Mouse (Mus musculus): ENCODE data around the gene Ropn1l.

The Ropn1l gene

DNA sequence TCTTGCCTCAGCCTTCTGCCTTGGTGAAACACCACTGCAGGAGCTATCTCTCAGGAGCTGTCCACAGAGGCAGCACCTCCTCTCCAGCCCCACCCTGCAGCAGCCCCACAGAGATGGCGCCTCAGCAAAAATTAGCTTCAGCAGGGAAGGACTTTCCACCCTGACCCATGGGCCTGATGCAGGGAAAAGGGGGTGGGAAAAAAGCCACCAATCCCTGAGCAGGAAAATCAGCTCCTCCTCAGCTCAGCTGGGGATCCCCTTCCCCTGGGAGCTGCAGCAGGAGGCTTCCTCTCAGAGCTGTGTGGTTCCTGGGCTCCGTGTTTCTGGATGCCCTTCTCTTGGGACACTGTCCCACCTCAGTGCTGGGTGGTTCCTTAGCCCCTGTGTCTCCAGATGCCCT lies 3.8 kb downstream of the Ropn1l start:
- no peak for DNase-seq (ENCODE audit: inconsistent age in 2 of 2, low spot score in 1 of 2)

DNA sequence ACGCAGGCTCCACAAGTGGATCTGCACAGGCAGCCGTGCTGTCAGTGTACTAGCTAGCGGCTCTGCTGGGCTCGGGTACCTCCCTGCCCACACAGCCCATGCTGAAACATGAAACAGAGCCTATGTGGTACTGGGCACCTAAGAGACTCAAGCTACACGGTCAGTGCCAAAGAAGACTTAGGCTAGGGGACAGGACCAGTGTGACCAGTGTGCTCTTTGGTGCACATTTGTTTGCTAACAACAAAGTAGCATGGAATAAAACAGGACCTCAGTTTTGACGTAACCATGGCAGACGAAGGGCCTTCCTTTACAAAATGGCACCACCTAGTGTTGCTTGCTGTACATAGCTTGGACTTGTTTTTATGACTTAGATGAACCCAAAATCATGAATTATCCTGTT lies 6.4 kb downstream of the Ropn1l start:
- DNase-seq (ENCODE audit: inconsistent age in 2 of 2, low spot score in 1 of 2) = peak in 1 of 2 experiments; percentile 79

DNA sequence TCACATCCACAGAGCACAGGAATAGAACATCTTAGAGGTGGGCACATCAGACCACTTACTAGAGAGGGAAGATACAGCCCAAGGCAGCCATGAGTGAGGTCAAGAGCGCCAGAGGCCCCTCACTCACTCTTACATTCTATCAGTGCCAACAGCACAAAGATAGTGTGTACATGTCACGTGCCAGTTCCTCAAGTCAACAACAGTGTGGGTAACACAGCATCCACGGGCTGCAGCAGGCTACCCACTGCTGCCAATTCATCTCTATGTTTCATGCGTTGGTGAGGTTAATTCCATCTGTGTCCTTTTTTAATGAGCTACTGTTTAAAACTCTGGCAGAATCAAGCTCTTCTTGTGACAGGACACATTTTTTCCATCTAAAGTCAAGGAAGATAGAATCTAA lies 10.8 kb downstream of the Ropn1l start:
- DNase-seq (ENCODE audit: inconsistent age in 2 of 2, low spot score in 1 of 2) = no peak

DNA sequence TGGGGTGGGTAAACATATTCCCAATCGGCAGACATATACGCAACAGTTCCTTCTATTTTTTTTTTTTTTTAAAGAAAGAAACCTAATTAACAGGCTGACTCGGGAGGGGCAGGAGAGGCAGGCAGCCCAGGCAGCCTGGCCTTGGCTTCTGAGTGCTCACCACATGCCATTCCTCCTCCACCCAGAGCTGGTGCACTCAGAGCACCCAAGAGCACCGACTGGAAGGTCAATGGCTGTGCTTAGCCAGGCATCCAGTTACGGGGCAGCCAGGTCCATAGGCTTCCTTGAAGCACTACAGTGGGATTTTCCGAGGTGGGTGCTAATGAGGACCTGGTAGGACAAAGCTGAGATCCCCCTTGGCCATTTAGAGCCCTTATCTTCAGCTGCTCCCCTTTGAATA lies 11.5 kb downstream of the Ropn1l start:
- DNase-seq (ENCODE audit: inconsistent age in 2 of 2, low spot score in 1 of 2) = peak in 1 of 2 experiments; percentile 52

DNA sequence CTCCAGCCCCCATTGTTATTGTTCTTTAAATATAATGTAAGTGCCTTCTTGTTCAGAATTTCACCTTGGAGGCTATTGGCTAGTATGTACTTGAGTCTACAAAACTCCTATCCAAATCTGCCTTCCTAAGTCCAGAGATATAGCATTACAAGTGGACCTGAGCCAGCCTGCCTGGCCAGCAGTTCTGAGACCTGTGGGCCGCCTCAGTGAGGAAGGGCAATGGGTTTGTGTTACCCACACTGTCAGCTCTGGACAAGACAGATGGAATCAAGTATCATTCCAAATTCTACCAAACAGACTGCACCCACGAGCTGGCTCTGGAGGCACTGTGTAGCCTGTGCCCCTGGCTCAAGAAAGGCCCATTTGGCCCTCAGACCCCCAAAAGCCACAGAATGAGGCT lies 16.7 kb downstream of the Ropn1l start:
- DNase-seq (ENCODE audit: inconsistent age in 2 of 2, low spot score in 1 of 2) = no peak

DNA sequence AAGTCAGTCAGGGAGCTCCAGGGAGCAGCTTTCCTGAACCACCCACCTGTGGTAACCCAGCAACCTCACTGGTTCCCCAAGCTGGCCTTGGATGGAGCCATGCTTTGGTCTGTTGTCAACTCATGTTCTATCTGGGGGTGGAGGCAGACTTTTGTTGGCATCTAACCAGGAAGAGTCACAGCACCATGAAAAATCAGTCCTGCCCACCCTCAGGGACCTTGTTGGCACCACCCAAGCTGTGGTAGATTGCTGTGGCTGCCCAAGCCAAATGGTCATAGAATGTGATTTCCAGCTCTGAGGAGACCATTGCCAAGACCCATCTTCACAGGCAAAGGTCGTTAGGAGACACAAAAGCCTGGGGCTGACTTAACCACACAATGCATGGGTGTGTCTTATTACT lies 17.5 kb downstream of the Ropn1l start:
- no peak for DNase-seq (ENCODE audit: inconsistent age in 2 of 2, low spot score in 1 of 2)

DNA sequence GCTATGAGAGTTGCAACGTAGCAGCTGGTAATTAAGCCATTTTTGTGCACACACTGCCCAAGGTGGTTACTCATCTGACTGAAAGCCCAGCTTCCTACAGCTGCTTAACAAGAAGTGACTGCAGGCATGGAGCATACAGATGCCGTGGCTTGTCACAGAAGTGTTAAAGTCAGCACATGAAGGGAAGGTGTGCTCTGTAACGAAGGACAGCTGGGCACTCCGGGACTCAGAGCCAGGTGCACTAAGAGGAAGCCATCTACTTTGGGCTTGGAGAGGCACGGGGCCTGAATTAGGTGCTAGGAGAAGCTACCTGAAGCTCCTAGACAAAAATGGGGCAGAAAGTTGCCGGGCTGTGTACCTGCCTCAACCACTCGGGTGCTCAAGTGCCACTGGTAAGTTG lies 19.8 kb downstream of the Ropn1l start:
- DNase-seq (ENCODE audit: inconsistent age in 2 of 2, low spot score in 1 of 2) = no peak

DNA sequence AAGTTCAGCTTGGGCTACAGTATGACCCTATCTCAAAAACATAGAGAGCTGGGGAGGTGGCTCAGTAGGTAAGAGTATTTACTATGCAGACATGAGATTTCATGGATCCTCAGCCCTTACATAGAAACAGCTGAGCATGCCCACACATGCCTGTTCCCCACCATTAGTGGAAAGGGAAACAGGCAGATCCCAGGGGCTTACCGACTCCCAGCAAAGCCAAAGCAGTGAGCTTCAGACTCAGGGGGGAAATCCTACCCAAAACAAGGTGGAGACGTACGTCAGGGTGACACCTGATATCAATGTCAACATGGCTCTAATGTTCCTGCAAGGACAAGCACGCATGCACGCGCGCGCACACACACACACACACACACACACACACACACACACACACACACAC lies 21.7 kb downstream of the Ropn1l start:
- DNase-seq (ENCODE audit: inconsistent age in 2 of 2, low spot score in 1 of 2) = no peak

DNA sequence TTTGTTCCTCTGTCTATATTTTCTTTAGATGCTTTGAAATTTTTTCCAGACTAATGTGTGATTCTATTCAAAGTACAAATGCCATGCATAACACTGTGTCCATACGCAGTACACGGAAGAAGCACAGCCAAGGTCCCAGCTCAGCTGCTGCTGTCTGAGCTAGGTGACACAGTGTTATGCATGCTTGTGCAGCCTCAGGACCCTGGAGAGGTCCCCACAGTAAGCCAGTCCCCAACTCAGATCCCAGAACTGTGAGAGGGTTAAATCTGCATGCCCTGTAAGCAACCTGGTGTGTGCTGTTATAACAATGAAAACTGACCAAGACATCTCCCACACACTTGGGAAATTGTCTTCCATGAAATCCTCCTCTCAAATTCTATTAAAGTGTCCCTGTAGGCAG lies 23.5 kb downstream of the Ropn1l start:
- no peak for DNase-seq (ENCODE audit: inconsistent age in 2 of 2, low spot score in 1 of 2)

DNA sequence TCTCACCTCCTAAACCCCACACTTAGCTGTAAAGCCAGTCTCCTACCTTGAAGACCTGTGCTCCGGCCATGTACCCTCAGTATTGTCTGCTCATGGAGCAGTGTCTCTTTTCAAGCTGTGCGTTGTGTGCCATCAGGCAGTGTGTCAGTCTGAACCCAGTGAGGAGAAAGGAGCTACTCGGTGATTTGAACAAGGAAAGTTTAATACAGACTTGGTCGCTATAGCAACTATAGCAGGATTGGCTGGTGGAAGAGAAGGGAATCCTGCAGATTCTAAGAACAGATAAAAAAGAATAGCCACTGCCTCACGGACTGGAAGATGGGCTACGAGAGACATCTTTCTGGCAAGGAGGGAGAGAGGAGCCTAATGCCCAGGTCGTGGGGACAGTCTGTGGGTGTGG lies 24.1 kb downstream of the Ropn1l start:
- DNase-seq (ENCODE audit: inconsistent age in 2 of 2, low spot score in 1 of 2) = no peak

DNA sequence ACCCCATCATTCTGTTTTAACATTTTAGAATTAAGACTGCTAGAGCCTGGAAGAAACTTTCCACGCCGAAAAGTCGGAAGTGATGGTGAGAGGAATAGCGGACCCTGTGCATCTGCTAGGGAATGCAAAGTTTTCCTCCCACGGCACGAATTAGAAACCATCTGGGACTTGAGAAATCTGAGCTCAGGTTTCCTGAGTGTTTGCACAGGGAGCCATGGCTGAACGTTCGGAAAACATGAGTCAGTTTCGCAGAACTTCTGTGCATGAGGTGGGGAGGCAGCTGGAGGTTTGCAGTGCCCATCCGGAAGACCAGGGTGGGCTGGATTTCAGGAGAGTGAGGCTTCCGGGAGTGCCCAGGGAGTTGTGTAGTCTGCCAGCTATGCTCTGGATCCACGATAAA lies 25.0 kb downstream of the Ropn1l start:
- DNase-seq (ENCODE audit: inconsistent age in 2 of 2, low spot score in 1 of 2) = no peak

DNA sequence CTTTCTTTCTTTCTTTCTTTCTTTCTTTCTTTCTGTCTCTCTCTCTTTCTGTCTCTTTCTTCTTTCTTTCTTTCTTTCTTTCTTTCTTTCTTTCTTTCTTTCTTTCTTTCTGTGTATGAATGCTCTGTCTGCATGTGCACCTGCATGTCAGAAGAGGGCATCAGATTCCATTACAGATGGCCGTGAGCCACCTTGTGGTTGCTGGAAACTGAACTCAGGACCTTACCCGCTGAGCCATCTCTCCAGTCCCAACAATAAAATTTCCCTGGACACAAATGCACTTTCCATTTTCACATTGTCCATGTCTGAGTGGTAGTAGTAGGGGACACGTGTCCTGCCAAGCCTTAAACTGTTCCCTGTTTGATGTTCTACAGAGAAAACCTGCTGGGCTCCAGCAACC lies 26.1 kb downstream of the Ropn1l start:
- no peak for DNase-seq (ENCODE audit: inconsistent age in 2 of 2, low spot score in 1 of 2)

DNA sequence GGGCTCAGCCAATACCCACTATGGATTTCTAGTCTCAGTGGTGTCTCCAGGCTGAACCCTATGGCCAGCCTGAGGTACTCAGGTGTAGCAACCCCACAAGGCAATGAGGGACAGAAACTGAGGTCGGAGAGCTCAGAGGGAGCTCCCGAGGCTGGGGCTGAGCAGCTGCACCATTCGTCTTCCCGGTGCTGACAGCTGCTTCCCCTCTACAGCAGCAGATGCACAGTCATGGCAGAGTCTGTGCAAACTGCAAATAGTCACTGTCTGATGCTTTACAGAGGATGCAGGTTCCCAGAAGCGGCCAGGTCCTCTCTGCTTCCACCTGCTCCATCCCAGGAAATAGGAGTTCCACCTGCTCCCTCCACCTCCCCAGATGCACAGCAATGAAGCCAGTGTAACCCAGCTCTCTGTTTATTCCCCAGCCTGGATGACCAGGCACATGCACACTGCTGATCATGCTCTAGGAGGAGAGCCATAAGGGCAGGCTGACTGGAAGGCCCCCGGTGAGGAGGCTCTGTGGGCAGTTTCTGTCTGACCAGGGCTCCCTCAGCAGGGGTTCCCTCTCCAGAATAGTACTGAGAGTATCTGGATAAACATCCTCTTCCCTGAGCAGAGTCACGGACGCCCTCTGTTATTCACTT lies 27.4 kb downstream of the Ropn1l start:
- DNase-seq (ENCODE audit: inconsistent age in 2 of 2, low spot score in 1 of 2) = no peak

DNA sequence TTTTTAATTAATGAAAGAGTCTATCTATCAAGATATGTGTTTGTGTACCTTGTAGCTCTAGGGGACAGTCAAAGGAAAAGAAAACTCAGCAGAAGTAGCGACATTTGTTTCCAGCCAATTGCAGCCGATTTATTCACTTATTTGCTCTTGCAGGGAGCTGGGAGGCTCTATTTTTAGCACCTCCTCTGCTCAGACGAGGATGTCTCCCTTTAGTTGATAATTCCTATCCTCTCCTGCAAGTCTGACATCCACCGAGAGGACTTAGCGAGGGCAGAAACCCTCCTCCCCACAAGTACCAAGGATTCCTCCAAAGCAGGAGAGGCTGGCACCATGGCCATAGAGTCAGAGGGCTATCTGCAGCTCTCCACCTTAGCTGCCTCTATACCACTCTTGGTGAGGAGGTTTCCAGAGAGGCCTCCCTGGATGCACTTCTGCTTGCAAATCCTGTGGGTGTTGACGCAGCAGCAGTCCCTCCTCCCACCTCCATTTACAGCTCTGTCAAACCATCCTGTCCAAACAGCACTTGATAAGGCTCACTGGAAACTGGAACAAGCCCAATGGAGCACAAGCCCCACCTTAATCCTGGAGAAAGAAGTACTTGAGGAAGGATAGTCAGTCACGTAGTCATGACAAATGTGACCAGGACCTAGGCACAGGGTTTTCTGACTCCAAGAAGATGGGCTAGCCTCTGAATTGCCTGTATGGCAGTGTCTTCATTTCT lies 30.7 kb downstream of the Ropn1l start:
- DNase-seq (ENCODE audit: inconsistent age in 2 of 2, low spot score in 1 of 2) = no peak

DNA sequence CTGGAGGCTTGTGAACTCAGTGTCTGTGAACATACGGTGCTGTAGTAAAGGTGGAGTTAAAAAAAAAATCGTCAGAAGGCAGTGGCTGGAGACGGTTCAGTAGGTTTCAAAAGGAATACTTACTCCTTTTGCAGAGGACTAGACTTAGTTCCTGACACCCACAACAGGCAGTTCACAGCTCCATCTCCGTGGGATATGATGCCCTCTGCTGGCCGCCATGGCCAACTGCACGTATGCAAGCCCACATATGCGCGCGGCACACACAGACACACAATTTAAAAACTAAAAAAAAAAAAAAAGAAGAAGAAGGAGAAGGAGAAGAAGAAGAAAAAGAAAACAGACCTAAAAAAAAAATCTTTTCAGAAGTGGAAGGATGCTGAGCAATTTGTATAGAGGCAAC lies 34.5 kb downstream of the Ropn1l start:
- DNase-seq (ENCODE audit: inconsistent age in 2 of 2, low spot score in 1 of 2) = peak; percentile 24 to 64

DNA sequence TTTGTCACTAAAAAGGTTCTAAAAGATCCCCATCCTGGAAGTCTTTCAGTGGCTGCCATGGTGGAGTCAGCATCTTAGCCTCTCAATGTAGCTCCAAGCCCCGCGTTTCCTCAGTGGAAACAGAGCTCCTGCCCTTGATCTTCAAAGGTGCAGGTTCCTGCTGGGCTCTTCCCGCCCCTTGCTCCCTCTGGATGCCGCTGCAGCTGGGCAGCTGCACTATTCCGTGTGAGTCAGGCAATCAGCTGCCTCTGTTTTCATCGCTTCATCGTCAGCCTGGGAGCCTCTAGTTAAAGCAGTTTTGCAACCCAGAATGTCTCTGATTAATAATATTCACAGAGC lies 34.9 kb downstream of the Ropn1l start:
- peak in 1 of 2 experiments; percentile 35 for DNase-seq (ENCODE audit: inconsistent age in 2 of 2, low spot score in 1 of 2)

DNA sequence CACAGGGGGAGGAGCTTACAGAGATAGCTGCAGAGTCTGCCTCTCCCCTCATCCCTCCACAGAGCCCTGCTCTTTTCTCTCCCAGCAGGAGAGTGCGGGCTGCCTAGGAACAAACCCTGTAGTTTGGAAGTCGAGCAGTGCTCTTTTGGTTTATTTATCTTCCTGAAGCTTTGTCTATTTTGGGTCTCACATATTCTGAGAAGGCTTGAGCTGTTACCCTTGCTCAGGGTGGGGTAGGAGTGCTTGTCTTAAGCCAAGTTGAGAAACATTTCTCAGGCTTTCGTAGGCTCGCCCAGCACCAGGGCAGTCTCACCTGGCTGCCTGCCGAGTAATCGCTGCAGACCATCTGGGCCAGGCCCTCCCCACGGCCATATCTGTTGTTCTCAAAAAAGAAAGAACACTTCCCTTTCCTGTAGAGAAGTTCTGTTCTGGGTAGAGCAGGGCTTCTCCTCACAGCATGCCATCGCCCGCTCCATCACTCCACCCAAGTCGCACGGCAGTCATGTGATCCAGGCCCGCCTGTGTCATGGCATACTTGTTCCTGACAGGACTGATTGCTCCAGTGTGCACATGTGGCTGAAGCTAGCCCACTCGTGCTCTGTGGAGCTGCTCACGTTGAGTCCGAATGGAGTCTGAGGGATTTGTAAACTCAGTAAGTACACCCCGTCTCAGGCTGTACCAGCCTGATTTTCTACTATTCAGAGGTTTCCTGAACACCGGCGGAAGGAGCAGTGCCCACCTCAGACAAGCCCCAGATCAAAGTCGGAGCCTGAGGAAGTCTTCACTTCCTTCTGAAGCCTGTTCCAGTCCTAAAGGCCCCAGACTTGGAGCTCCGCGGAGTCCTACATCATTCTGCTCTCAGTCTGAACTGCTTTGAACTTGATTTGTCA lies 35.5 kb downstream of the Ropn1l start:
- peak; percentile 36 to 58 for DNase-seq (ENCODE audit: inconsistent age in 2 of 2, low spot score in 1 of 2)

DNA sequence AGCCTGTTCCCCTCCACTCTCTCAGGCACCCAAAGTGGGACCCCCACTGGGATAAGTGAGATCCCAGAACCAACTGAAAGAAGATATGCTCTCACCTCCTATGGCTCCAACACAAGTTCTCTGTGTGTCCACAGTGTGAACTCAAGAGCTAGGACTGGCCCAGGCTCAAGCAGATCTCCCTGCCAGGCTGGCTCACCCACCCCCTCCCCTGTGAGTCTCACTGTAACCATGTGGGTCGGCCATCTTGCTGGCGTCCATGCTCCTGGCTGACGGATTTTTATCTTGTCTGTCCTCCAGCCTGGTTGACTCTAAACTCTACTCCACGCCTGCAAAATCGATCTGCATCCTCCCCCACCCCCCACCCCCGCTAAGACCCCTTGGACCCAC lies 36.1 kb downstream of the Ropn1l start:
- DNase-seq (ENCODE audit: inconsistent age in 2 of 2, low spot score in 1 of 2) = no peak

DNA sequence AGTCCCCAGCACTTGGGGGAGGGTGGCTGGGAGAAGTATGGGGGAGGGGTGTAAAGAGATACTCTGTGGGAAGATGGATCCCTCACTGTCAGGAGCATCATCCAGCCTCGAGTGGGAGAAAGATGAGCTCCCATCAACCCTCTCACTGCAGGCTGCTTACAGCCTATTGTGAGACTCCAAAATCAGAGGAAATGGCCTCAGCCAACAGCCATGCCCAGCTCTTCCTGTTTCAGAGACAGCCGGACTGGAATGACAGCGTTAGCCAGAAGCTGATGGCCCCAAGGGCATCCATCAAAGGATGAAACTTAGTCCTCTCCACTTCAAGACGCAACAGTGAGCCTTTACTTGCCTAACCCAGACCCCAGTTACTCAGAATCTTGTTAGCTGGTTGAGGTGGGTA lies 38.4 kb downstream of the Ropn1l start:
- DNase-seq (ENCODE audit: inconsistent age in 2 of 2, low spot score in 1 of 2) = peak; percentile 8 to 26

DNA sequence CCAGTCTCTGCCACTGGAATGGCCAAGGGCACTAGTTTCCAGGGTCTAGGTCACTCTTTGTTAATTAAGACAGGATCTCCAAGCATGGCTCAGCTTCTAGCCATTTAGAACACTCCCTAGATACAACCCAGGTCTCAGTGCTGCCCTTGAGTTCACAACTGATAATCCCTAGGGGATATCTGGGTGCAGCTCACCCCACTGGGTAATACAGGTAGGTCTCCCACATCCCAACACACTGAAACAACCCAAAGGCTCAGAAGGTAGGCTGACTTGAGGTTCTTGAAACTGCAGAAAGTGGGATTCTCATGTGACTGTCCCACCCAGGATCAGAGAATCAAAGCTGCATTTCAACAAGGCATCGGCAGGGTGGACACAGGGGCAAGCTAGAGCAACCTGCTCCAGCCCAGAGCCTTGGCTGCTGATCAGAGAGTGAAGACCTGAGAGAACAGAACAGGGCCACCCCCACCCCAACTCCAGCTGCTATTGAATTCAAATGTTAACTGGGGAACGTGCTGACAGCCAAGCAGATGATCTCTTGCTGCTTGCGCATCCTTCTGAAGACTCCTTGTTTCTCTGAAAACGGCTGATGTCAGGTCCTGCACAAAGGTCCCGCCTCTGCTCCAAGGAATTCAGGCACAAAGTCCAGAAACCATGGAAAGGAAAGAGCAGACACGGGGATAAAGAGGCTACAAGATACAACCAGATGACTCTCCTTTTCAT lies 39.2 kb downstream of the Ropn1l start:
- no peak for DNase-seq (ENCODE audit: inconsistent age in 2 of 2, low spot score in 1 of 2)

DNA sequence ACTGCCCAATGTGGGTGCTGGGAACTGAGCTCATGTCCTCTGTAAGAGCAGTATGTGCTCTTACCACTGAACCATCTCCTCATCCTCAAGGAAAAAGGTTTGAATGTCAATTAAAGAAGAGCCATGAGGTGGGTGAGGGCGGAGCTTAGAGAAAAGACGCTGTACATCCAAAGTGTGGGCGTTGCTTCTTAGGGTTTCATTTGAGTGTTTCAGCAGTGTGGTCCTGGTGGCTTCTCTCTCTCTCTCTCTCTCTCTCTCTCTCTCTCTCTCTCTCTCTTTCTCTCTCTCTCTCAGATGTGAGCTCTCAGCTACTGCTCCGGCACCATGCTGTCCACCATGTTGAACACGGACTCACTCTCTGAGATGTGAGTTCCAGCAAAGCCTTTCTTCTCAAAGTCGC lies 39.9 kb downstream of the Ropn1l start:
- DNase-seq (ENCODE audit: inconsistent age in 2 of 2, low spot score in 1 of 2) = no peak
